Mouse (Mus musculus) thymus, adult 18-20 months (tissue): ENCODE data around the gene Cdc42se2.
A peak's percentile ranks its signal among the peaks of the same experiment; 100 is the strongest.

Experiments
- DNase-seq, 2 experiments: peaks; one replicate each; pipeline ENCODE4 v3.0.0; 2022; ENCODE audit warnings: mixed read lengths in 2 of 2

The Cdc42se2 gene

GRCm38 (mm10) chr11:54708153-54708552 is 79.3 kb downstream of the Cdc42se2 start:
- no peak for DNase-seq

GRCm38 (mm10) chr11:54703306-54703705 is 84.2 kb downstream of the Cdc42se2 start:
- DNase-seq: peak; percentile 34 to 55

- no peak for DNase-seq
These were observed 85.6 kb downstream of the Cdc42se2 start for GRCm38 (mm10) chr11:54701848-54702247.

GRCm38 (mm10) chr11:54699972-54700371 is 87.5 kb downstream of the Cdc42se2 start:
- no peak for DNase-seq

GRCm38 (mm10) chr11:54698636-54699035 is 88.8 kb downstream of the Cdc42se2 start:
- DNase-seq: no peak

- no peak for DNase-seq
These were observed 89.9 kb downstream of the Cdc42se2 start for GRCm38 (mm10) chr11:54697611-54698010.

GRCm38 (mm10) chr11:54695951-54696350 is 91.5 kb downstream of the Cdc42se2 start:
- DNase-seq: no peak

- DNase-seq: no peak
These were observed 93.2 kb downstream of the Cdc42se2 start for GRCm38 (mm10) chr11:54694291-54694690.

GRCm38 (mm10) chr11:54693696-54694095 is 93.8 kb downstream of the Cdc42se2 start:
- no peak for DNase-seq

GRCm38 (mm10) chr11:54691179-54691578 is 96.3 kb downstream of the Cdc42se2 start:
- no peak for DNase-seq

- no peak for DNase-seq
These were observed 97.3 kb downstream of the Cdc42se2 start for GRCm38 (mm10) chr11:54690171-54690570.

GRCm38 (mm10) chr11:54684831-54685230 is 102.6 kb downstream of the Cdc42se2 start:
- DNase-seq: no peak

GRCm38 (mm10) chr11:54679141-54679540 is 108.3 kb downstream of the Cdc42se2 start:
- DNase-seq: no peak

GRCm38 (mm10) chr11:54675792-54676489 is 111.5 kb downstream of the Cdc42se2 start:
- no peak for DNase-seq

GRCm38 (mm10) chr11:54673575-54674298 is 113.7 kb downstream of the Cdc42se2 start:
- DNase-seq: no peak
